In genomic region chr5:142801977-142802376, GRCm38 (mm10) we compare ENCODE assay signal across 12 mouse cellular contexts. TPM values are rescaled to one million over a fixed set of nuclear protein-coding genes. Genes with fewer than 3 reads are reported as not detected.
A peak's percentile ranks its signal among the peaks of the same experiment; 100 is the strongest.
DNase-seq lines count a peak whose midpoint lies in the region; ATAC-seq and TF ChIP-seq lines count a peak whose summit lies in the region.
"Had no signal": no experiment of that assay in that cellular context is flagged by ENCODE, and none has a peak within 500 bp of the region (broad histone marks: within the 10 kb centered on the region; RNA-seq: fewer than 3 reads in every experiment).

No protein-coding gene starts in this region.

- peaks cover 78% of the 10 kb centered on the region for H3K4me1 ChIP-seq in heart, embryonic 15.5 days (replicated peaks)
- H3K4me1 ChIP-seq in G1E (ENCODE audit: insufficient read depth, low read depth, low read length), result peaks cover 50% of the 10 kb centered on the region
- peaks cover 74% of the 10 kb centered on the region for H3K4me1 ChIP-seq in liver, embryonic 13.5 days (replicated peaks)

- no peaks in the 10 kb centered on the region for H3K9me3 ChIP-seq in heart, embryonic 15.5 days (replicated peaks)
- no peaks in the 10 kb centered on the region for H3K9me3 ChIP-seq in G1E (replicated peaks)
- H3K9me3 ChIP-seq in liver, embryonic 13.5 days (replicated peaks), result no peaks in the 10 kb centered on the region

- TF ChIP-seq CTCF in G1E (IDR thresholded peaks at IDR 0.05; ENCODE audit: low read depth, low read length), result no peak

- H3K27me3 ChIP-seq in heart, embryonic 15.5 days, result no peaks in the 10 kb centered on the region
- peaks cover 5% of the 10 kb centered on the region for H3K27me3 ChIP-seq in G1E (ENCODE audit: insufficient read depth, low read length)
- H3K27me3 ChIP-seq in liver, embryonic 13.5 days, result no peaks in the 10 kb centered on the region

- 47% methylated on average over 2 of the region's 2 CpGs for WGBS in heart, embryonic 15.5 days
- WGBS in liver, embryonic 13.5 days (ENCODE audit: insufficient replicate concordance), result 40% methylated on average over 2 of the region's 2 CpGs

- H3K9ac ChIP-seq in heart, embryonic 15.5 days, result no peak overlapping the region
- H3K9ac ChIP-seq in liver, embryonic 13.5 days, result peak overlapping the region; percentile 66

- no peak for ATAC-seq in heart, embryonic 15.5 days (replicated peaks; ENCODE audit: insufficient number of reproducible peaks, insufficient read depth, low FRiP score, low read depth)
- peak; percentile 66 for ATAC-seq in G1E (ENCODE audit: extremely low read depth, insufficient number of reproducible peaks, low FRiP score, poor library complexity, severe bottlenecking)
- peak; percentile 85 for ATAC-seq in erythroid progenitor cell, adult 5-6 weeks (replicated peaks; ENCODE audit: low FRiP score, poor library complexity, severe bottlenecking)
- ATAC-seq in liver, embryonic 13.5 days (ENCODE audit: low read depth), result peak; percentile 87
- no peak for ATAC-seq in inflammation-experienced regulatory T-cells, adult 6 months
- ATAC-seq: activated CD4-positive, CD25-positive, alpha-beta regulatory T cell, adult 4 months had no signal

- H3K4me3 ChIP-seq in heart, embryonic 15.5 days, result no peak overlapping the region
- no peak overlapping the region for H3K4me3 ChIP-seq in G1E (ENCODE audit: low read depth, low read length)
- peak overlapping the region; percentile 43 for H3K4me3 ChIP-seq in liver, embryonic 13.5 days (replicated peaks)

- peaks cover 10% of the 10 kb centered on the region for H3K36me3 ChIP-seq in heart, embryonic 15.5 days
- peaks cover 2% of the 10 kb centered on the region for H3K36me3 ChIP-seq in G1E (replicated peaks)
- no peaks in the 10 kb centered on the region for H3K36me3 ChIP-seq in liver, embryonic 13.5 days

- no peak overlapping the region for H3K4me2 ChIP-seq in heart, embryonic 15.5 days
- H3K4me2 ChIP-seq in liver, embryonic 13.5 days, result peak overlapping the region; percentile 66

- no peak for DNase-seq in heart, postnatal 4 days
- DNase-seq in G1E (ENCODE audit: low spot score), result peak; percentile 52
- DNase-seq in liver, embryonic 13.5 days, result peak; percentile 72
- no peak for DNase-seq in cerebellum, postnatal 4 days (ENCODE audit: low spot score in 2 of 2)
- no peak for DNase-seq in frontal cortex, postnatal 25 days (ENCODE audit: low spot score in 2 of 2)
- DNase-seq: cerebellum, postnatal 14 days; gastrocnemius, postnatal 25 days; right cerebral cortex, postnatal 14 days had no signal

- H3K27ac ChIP-seq in heart, embryonic 15.5 days, result peak overlapping the region; percentile 72
- peak overlapping the region; percentile 94 for H3K27ac ChIP-seq in liver, embryonic 13.5 days

RNA-seq across cellular contexts. Expression of gene Tnrc18, which starts 15.5 kb away (rescaled TPM):
- 17.1 and 24.2 TPM in 2 replicates for polyA plus RNA-seq in heart, embryonic 15.5 days (2015; fragmentation: Nextera tagmentation; extraction: Ambion mirVana)
- 100 to 1,000 TPM; 113 TPM for total RNA-seq in heart, postnatal 4 days (2021)
- total RNA-seq in G1E (2014; fragmentation: Nextera tagmentation) (30.2 and 36.3 TPM in 2 replicates), G1E (2017) (4.6 and 5.4 TPM in 2 replicates)
- polyA plus RNA-seq in G1E (2012), result 81.6 and 90.7 TPM in 2 replicates
- total RNA-seq in erythroid progenitor cell, adult 5-6 weeks (2015; ENCODE audit: low replicate concordance), result 14.4 and 21.8 TPM in 2 replicates
- 15.1 TPM in 2 replicates for total RNA-seq in erythroid progenitor cell, adult 5-6 weeks (2017; ENCODE audit: low replicate concordance)
- 2.4 and 2.5 TPM in 2 replicates for polyA plus RNA-seq in liver, embryonic 13.5 days (2015; fragmentation: Nextera tagmentation; extraction: Ambion mirVana)
- 1 to 10 TPM; 1.6 to 4.4 (median 2.9) TPM for polyA plus RNA-seq in inflammation-experienced regulatory T-cells, adult 6 months (2017; shearing (Covaris generic))

Comparison
In these comparisons a context has a peak if more than half of its experiments do, and no peak if none do; other contexts are left out.
1. ATAC-seq: peak in G1E (single experiment), erythroid progenitor cell, adult 5-6 weeks (single experiment) and liver, embryonic 13.5 days (single experiment); none in heart, embryonic 15.5 days (single experiment) and inflammation-experienced regulatory T-cells, adult 6 months (single experiment).
2. DNase-seq: peak in G1E (single experiment) and liver, embryonic 13.5 days (single experiment); none in heart, postnatal 4 days (single experiment), cerebellum, postnatal 4 days (0 of 2) and frontal cortex, postnatal 25 days (0 of 2).